Mouse (Mus musculus) brain, embryonic 18.5 days (tissue): ENCODE results near the gene Axl.

Source experiments
- DNase-seq: peaks from one replicate; pipeline ENCODE4 v3.0.0-alpha.2; 2012; ENCODE audit warnings: low read depth, low spot score

Axl gene

GRCm38 (mm10) chr7:25710519-25711130 lies 77.9 kb downstream of the Axl start:
- no peak for DNase-seq

GRCm38 (mm10) chr7:25709961-25710360 lies 78.5 kb downstream of the Axl start:
- no peak for DNase-seq

GRCm38 (mm10) chr7:25707581-25708292 lies 80.8 kb downstream of the Axl start:
- DNase-seq, result no peak
